Mouse (Mus musculus): Measurements from ENCODE around the gene Zc3h8.

DNA sequence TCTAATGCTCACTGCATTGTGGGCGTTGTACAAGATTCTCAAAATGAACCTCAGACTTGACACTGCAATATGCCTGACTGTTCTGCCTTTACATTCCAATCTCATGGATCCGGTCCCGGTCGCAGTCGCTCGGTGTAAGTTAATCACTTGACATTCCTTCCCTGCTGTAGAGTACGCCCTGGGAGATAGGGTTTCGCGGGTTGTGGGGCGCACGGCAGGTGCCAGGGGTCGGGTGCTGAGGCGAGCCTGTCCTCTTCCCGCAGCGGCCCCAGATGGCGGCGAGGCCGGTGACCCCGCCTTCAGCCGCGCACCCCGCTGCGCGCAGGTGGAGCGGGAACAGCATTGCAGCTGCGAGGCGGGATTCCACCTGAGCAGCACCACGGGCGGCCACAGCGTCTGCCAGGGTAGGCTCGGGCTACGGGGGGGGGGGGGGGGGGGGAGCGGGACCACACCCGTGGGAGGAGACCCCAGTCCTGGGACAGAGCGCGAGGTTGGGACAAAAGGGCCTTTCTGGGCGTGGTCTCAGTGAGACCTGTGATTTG lies 51.6 kb downstream of the Zc3h8 start:
- TF ChIP-seq CTCF (IDR thresholded peaks at IDR 0.05; ENCODE audit: low read depth) = no peak
- no peak for TF ChIP-seq EP300 (optimal IDR thresholded peaks at IDR 0.05)
